Mouse (Mus musculus): ENCODE results near the gene Notch3. TPM values are rescaled to one million over a fixed set of nuclear protein-coding genes. Genes with fewer than 3 reads are reported as not detected.

Gene Notch3
- polyA plus RNA-seq, 1 experiment from 2014 or later, result 1.7 TPM

- Histone ChIP-seq H3K9ac (no peak overlapping the region), H3K27me3 (replicated peaks) (peaks cover 20% of the 10 kb centered on the region), H3K4me1 (peaks cover 29% of the 10 kb centered on the region), H3K4me3 (no peak overlapping the region), H3K27ac (no peak overlapping the region), H3K4me2 (peak overlapping the region; percentile 31), H3K9me3 (replicated peaks) (no peaks in the 10 kb centered on the region), H3K36me3 (no peaks in the 10 kb centered on the region)
- 44% methylated on average over 4 of the region's 4 CpGs for WGBS (ENCODE audit: insufficient replicate concordance)
- no peak for ATAC-seq
Observed at GRCm38 (mm10) chr17:32074658-32075057, 92.0 kb downstream of the Notch3 start.

GRCm38 (mm10) chr17:32073359-32073758 is 93.3 kb downstream of the Notch3 start:
- Histone ChIP-seq H3K36me3 (no peaks in the 10 kb centered on the region), H3K9me3 (replicated peaks) (no peaks in the 10 kb centered on the region), H3K9ac (no peak overlapping the region), H3K27me3 (replicated peaks) (peaks cover 8% of the 10 kb centered on the region), H3K27ac (no peak overlapping the region), H3K4me1 (peaks cover 39% of the 10 kb centered on the region), H3K4me3 (no peak overlapping the region), H3K4me2 (no peak overlapping the region)
- WGBS (ENCODE audit: insufficient replicate concordance), result 5% methylated on average over 2 of the region's 2 CpGs
- ATAC-seq, result peak; percentile 46; the same call in 1 of the 2 replicates

Other genes with a start within 250 kb of the Notch3 start
- 51.6 and 51.7 TPM in 2 replicates for gene Rrp1b, start 130.8 kb downstream of the Notch3 start, polyA plus RNA-seq (2016; fragmentation: Nextera tagmentation; extraction: Ambion mirVana)
- 0.13 and 0.14 TPM in 2 replicates for gene Hsf2bp, start 130.5 kb downstream of the Notch3 start, polyA plus RNA-seq (2016; fragmentation: Nextera tagmentation; extraction: Ambion mirVana)
- gene Ephx3, start 22.7 kb upstream of the Notch3 start, polyA plus RNA-seq (2016; fragmentation: Nextera tagmentation; extraction: Ambion mirVana), result 0.10 and 0.13 TPM in 2 replicates
- 55.1 and 56.5 TPM in 2 replicates for gene Brd4, start 117.9 kb upstream of the Notch3 start, polyA plus RNA-seq (2016; fragmentation: Nextera tagmentation; extraction: Ambion mirVana)
- 72.1 and 73.5 TPM in 2 replicates for gene Akap8, start 154.4 kb upstream of the Notch3 start, polyA plus RNA-seq (2016; fragmentation: Nextera tagmentation; extraction: Ambion mirVana)
- gene Akap8l, start 183.8 kb upstream of the Notch3 start, polyA plus RNA-seq (2016; fragmentation: Nextera tagmentation; extraction: Ambion mirVana), result 49.7 and 50.1 TPM in 2 replicates
- gene Wiz, start 222.6 kb upstream of the Notch3 start, polyA plus RNA-seq (2016; fragmentation: Nextera tagmentation; extraction: Ambion mirVana), result 13.3 and 14.8 TPM in 2 replicates
- gene Rasal3, start 236.7 kb upstream of the Notch3 start, polyA plus RNA-seq (2016; fragmentation: Nextera tagmentation; extraction: Ambion mirVana), result 7.2 and 8.1 TPM in 2 replicates

All from liver, embryonic 12.5 days (tissue).